Mouse (Mus musculus) cerebellum, adult 2 months (tissue): ENCODE measurements at regions not wholly inside any gene's neighbourhood (a gene's known extent, or its start where the extent isn't known, plus 50 kb on each side); places are given as distances from the start of the nearest gene placed in this dataset.

Source experiments
- CTCF ChIP-seq: fragments of 200-500 bp; IDR thresholded peaks from 2 replicates; pipeline ENCODE4 v1.5.1; 2011; ENCODE audit warnings: low read depth, mild to moderate bottlenecking, control low read depth, low read length, moderate library complexity, borderline replicate concordance; ENCODE audit not compliant: insufficient read depth
- POLR2A ChIP-seq: fragments of 200-500 bp; IDR thresholded peaks from 2 replicates; pipeline ENCODE4 v1.6.1; 2011; ENCODE audit warnings: low read length, control low read depth, borderline replicate concordance; ENCODE audit not compliant: insufficient read depth

- TF ChIP-seq POLR2A (no peak), CTCF (no peak)
Measured at GRCm38 (mm10) chr4:142545871-142546270, 306.7 kb upstream of the Kazn start.
